Mouse (Mus musculus) CH12.LX (cell line): ENCODE measurements around the gene Cnih4. TPM values are rescaled to one million over a fixed set of nuclear protein-coding genes. Genes with fewer than 3 reads are reported as not detected.

ENCODE experiments used
- DNase-seq: peaks from one replicate; pipeline ENCODE4 v3.0.0-alpha.2; 2013; ENCODE audit errors: extremely low read depth
- H3K27ac ChIP-seq: 2 replicates; pipeline ENCODE4 v1.5.1; 2012; ENCODE audit warnings: low read depth, mild to moderate bottlenecking, control low read depth, moderate library complexity; ENCODE audit not compliant: insufficient read depth
- H3K27me3 ChIP-seq: replicated peaks from 2 replicates; pipeline ENCODE3; 2012; ENCODE audit warnings: inconsistent platforms
- H3K36me3 ChIP-seq, 2 experiments: replicated peaks in 1 of 2; 2 replicates each; pipeline versions ENCODE3 to v1.6.1; 2012; ENCODE audit warnings: inconsistent platforms in 1 of 2, low read length in 1 of 2, mild to moderate bottlenecking in 1 of 2, mixed read lengths in 1 of 2, moderate library complexity in 1 of 2; ENCODE audit not compliant: control insufficient read depth in 1 of 2, insufficient read depth in 1 of 2
- H3K4me1 ChIP-seq, 2 experiments: 2 replicates each; pipeline ENCODE4 v1.6.1; 2012; ENCODE audit warnings: inconsistent platforms in 1 of 2, moderate library complexity in 1 of 2; ENCODE audit not compliant: insufficient read depth in 2 of 2, control insufficient read depth in 1 of 2
- H3K4me2 ChIP-seq: 2 replicates; pipeline ENCODE4 v1.6.1; 2012; ENCODE audit warnings: low read depth, mild to moderate bottlenecking, control low read depth; ENCODE audit not compliant: poor library complexity, insufficient read depth, severe bottlenecking
- H3K4me3 ChIP-seq, 3 experiments: fragments of 150-350 bp in 1 of 3; sonication (generic) in 1 of 3; replicated peaks in 1 of 3; 2 replicates each; pipeline versions ENCODE3 to v1.5.1; 2011 to 2012; ENCODE audit warnings: low read depth in 2 of 3, low read length in 2 of 3, mild to moderate bottlenecking in 2 of 3, moderate library complexity in 2 of 3, control low read depth in 1 of 3, improper control_type of control experiment in 1 of 3, inconsistent platforms in 1 of 3, mixed read lengths in 1 of 3; ENCODE audit not compliant: poor library complexity in 1 of 3
- H3K79me2 ChIP-seq: replicated peaks from 2 replicates; pipeline ENCODE4 v1.6.1; 2012; ENCODE audit warnings: mild to moderate bottlenecking, moderate library complexity; ENCODE audit not compliant: control insufficient read depth, poor library complexity, insufficient read depth, severe bottlenecking; ENCODE audit errors: extremely low read depth
- H3K9ac ChIP-seq: 2 replicates; pipeline ENCODE4 v1.6.1; 2012; ENCODE audit warnings: low read depth, mild to moderate bottlenecking, control low read depth, moderate library complexity; ENCODE audit not compliant: insufficient read depth
- H3K9me3 ChIP-seq: replicated peaks from 2 replicates; pipeline ENCODE3; 2012; ENCODE audit warnings: low read length, inconsistent platforms, mixed read lengths
- BHLHE40 ChIP-seq: IDR thresholded peaks from 2 replicates; pipeline ENCODE4 v1.6.1; 2011; ENCODE audit warnings: mild to moderate bottlenecking, low read depth, low read length, improper control_type of control experiment
- CHD1 ChIP-seq: IDR thresholded peaks from 2 replicates; pipeline ENCODE4 v1.6.1; 2012; ENCODE audit warnings: low read depth, low read length, improper control_type of control experiment, inconsistent platforms
- CHD2 ChIP-seq: IDR thresholded peaks from 2 replicates; pipeline ENCODE4 v1.6.1; 2011; ENCODE audit warnings: low read length, improper control_type of control experiment
- CTCF ChIP-seq, 2 experiments: IDR thresholded peaks in 1 of 2; conservative IDR thresholded peaks in 1 of 2; 2 replicates each; pipeline ENCODE4 v1.5.1; 2011 to 2012; ENCODE audit warnings: low read depth in 2 of 2, low read length in 2 of 2, improper control_type of control experiment in 1 of 2, inconsistent platforms in 1 of 2, mild to moderate bottlenecking in 1 of 2, moderate library complexity in 1 of 2
- E2F4 ChIP-seq: IDR thresholded peaks from 2 replicates; pipeline ENCODE4 v1.6.1; 2011; ENCODE audit warnings: low read depth, low read length, improper control_type of control experiment; ENCODE audit not compliant: insufficient replicate concordance
- ELF1 ChIP-seq: IDR thresholded peaks from 2 replicates; pipeline ENCODE4 v1.6.1; 2014; ENCODE audit warnings: low read depth, mild to moderate bottlenecking, inconsistent platforms, low read length, improper control_type of control experiment
- EP300 ChIP-seq: IDR thresholded peaks from 2 replicates; pipeline ENCODE4 v1.6.1; 2011; ENCODE audit warnings: low read length, improper control_type of control experiment
- ETS1 ChIP-seq: conservative IDR thresholded peaks from 2 replicates; pipeline ENCODE4 v1.6.1; 2012; ENCODE audit warnings: low read depth, mild to moderate bottlenecking, inconsistent platforms, low read length, improper control_type of control experiment, moderate library complexity
- GABPA ChIP-seq: IDR thresholded peaks from 2 replicates; pipeline ENCODE4 v1.6.1; 2012; ENCODE audit warnings: low read depth, low read length, improper control_type of control experiment, inconsistent platforms; ENCODE audit not compliant: insufficient replicate concordance
- HCFC1 ChIP-seq: IDR thresholded peaks from 2 replicates; pipeline ENCODE4 v1.6.1; 2012; ENCODE audit warnings: low read depth, mild to moderate bottlenecking, inconsistent platforms, low read length, improper control_type of control experiment
- IRF4 ChIP-seq: IDR thresholded peaks from 2 replicates; pipeline ENCODE4 v1.6.1; 2014; ENCODE audit warnings: low read depth, mild to moderate bottlenecking, inconsistent platforms, low read length, improper control_type of control experiment
- JUN ChIP-seq: IDR thresholded peaks from 2 replicates; pipeline ENCODE4 v1.6.1; 2011; ENCODE audit warnings: low read depth, mild to moderate bottlenecking, low read length, improper control_type of control experiment, moderate library complexity; ENCODE audit not compliant: insufficient read depth
- JUND ChIP-seq: conservative IDR thresholded peaks from 2 replicates; pipeline ENCODE4 v1.6.1; 2011; ENCODE audit warnings: low read depth, low read length, improper control_type of control experiment
- KAT2A ChIP-seq: IDR thresholded peaks from 2 replicates; pipeline ENCODE4 v1.6.1; 2012; ENCODE audit warnings: low read length, improper control_type of control experiment, inconsistent platforms; ENCODE audit not compliant: insufficient replicate concordance
- MAFK ChIP-seq: IDR thresholded peaks from 2 replicates; pipeline ENCODE4 v1.6.1; 2011; ENCODE audit warnings: low read length, improper control_type of control experiment; ENCODE audit not compliant: insufficient replicate concordance
- MAX ChIP-seq: IDR thresholded peaks from 2 replicates; pipeline ENCODE4 v1.6.1; 2011; ENCODE audit warnings: low read length, improper control_type of control experiment
- MAZ ChIP-seq: IDR thresholded peaks from 2 replicates; pipeline ENCODE4 v1.6.1; 2012; ENCODE audit warnings: low read depth, mild to moderate bottlenecking, inconsistent platforms, low read length, improper control_type of control experiment, moderate library complexity
- MEF2A ChIP-seq: IDR thresholded peaks from 2 replicates; pipeline ENCODE4 v1.6.1; 2014; ENCODE audit warnings: low read depth, mild to moderate bottlenecking, inconsistent platforms, low read length, improper control_type of control experiment, borderline replicate concordance
- MXI1 ChIP-seq: IDR thresholded peaks from 2 replicates; pipeline ENCODE4 v1.6.1; 2011; ENCODE audit warnings: mild to moderate bottlenecking, low read depth, low read length, improper control_type of control experiment
- MYC ChIP-seq: IDR thresholded peaks from 2 replicates; pipeline ENCODE4 v1.6.1; 2011; ENCODE audit warnings: low read depth, mild to moderate bottlenecking, improper control_type of control experiment, low read length
- NELFE ChIP-seq: IDR thresholded peaks from 2 replicates; pipeline ENCODE4 v1.6.1; 2011; ENCODE audit warnings: low read depth, low read length, improper control_type of control experiment
- NRF1 ChIP-seq: IDR thresholded peaks from 2 replicates; pipeline ENCODE4 v1.6.1; 2014; ENCODE audit warnings: low read depth, mild to moderate bottlenecking, inconsistent platforms, low read length, improper control_type of control experiment, moderate library complexity
- PAX5 ChIP-seq: IDR thresholded peaks from 2 replicates; pipeline ENCODE4 v1.6.1; 2012; ENCODE audit warnings: low read length, inconsistent platforms, mixed read lengths
- POLR2A ChIP-seq: IDR thresholded peaks from 2 replicates; pipeline ENCODE4 v1.6.1; 2011; ENCODE audit warnings: low read depth, mild to moderate bottlenecking, improper control_type of control experiment, low read length
- POLR2AphosphoS2 ChIP-seq: IDR thresholded peaks from 2 replicates; pipeline ENCODE4 v1.6.1; 2011; ENCODE audit warnings: low read depth, low read length, improper control_type of control experiment
- RAD21 ChIP-seq: IDR thresholded peaks from 2 replicates; pipeline ENCODE4 v1.6.1; 2011; ENCODE audit warnings: low read depth, mild to moderate bottlenecking, low read length, improper control_type of control experiment, moderate library complexity
- RCOR1 ChIP-seq: conservative IDR thresholded peaks from 2 replicates; pipeline ENCODE4 v1.6.1; 2012; ENCODE audit warnings: low read depth, mild to moderate bottlenecking, inconsistent platforms, low read length, improper control_type of control experiment
- SIN3A ChIP-seq: IDR thresholded peaks from 2 replicates; pipeline ENCODE4 v1.6.1; 2012; ENCODE audit warnings: low read length, improper control_type of control experiment, inconsistent platforms
- SMC3 ChIP-seq: IDR thresholded peaks from 2 replicates; pipeline ENCODE4 v1.6.1; 2011; ENCODE audit warnings: low read depth, low read length, improper control_type of control experiment
- TBP ChIP-seq: conservative IDR thresholded peaks from 2 replicates; pipeline ENCODE4 v1.6.1; 2011; ENCODE audit warnings: low read depth, low read length, improper control_type of control experiment
- TCF12 ChIP-seq: IDR thresholded peaks from 2 replicates; pipeline ENCODE4 v1.6.1; 2014; ENCODE audit warnings: low read depth, mild to moderate bottlenecking, inconsistent platforms, low read length, improper control_type of control experiment
- UBTF ChIP-seq: IDR thresholded peaks from 2 replicates; pipeline ENCODE4 v1.6.1; 2012; ENCODE audit warnings: low read depth, mild to moderate bottlenecking, inconsistent platforms, low read length, improper control_type of control experiment, moderate library complexity
- USF1 ChIP-seq: IDR thresholded peaks from 2 replicates; pipeline ENCODE4 v1.6.1; 2014; ENCODE audit warnings: low read depth, mild to moderate bottlenecking, inconsistent platforms, low read length, improper control_type of control experiment
- USF2 ChIP-seq: conservative IDR thresholded peaks from 2 replicates; pipeline ENCODE4 v1.6.1; 2011; ENCODE audit warnings: low read depth, low read length, improper control_type of control experiment
- ZC3H11A ChIP-seq: IDR thresholded peaks from 2 replicates; pipeline ENCODE4 v1.6.1; 2012; ENCODE audit warnings: low read depth, mild to moderate bottlenecking, inconsistent platforms, low read length, improper control_type of control experiment
- ZKSCAN1 ChIP-seq: IDR thresholded peaks from 2 replicates; pipeline ENCODE4 v1.6.1; 2012; ENCODE audit warnings: low read depth, inconsistent platforms, low read length, improper control_type of control experiment, borderline replicate concordance
- ZMIZ1 ChIP-seq: IDR thresholded peaks from 2 replicates; pipeline ENCODE4 v1.6.1; 2012; ENCODE audit warnings: low read depth, mild to moderate bottlenecking, inconsistent platforms, low read length, improper control_type of control experiment
- ZNF384 ChIP-seq: IDR thresholded peaks from 2 replicates; pipeline ENCODE4 v1.6.1; 2012; ENCODE audit warnings: low read depth, low read length, improper control_type of control experiment, inconsistent platforms
- dilution Hi-C: fragments of 300-500 bp; cut with MboI; formaldehyde crosslinking; loops from 2 replicates; pipeline ENCODE4 v1.14.3; 2020; ENCODE audit warnings: low sequenced_read_pairs; ENCODE audit not compliant: extremely low pct_unique_long_range_greater_than_20kb, extremely low pct_ligation_motif_present
- in situ Hi-C: fragments of 300-500 bp; cut with MboI; formaldehyde crosslinking; loops from 3 replicates; pipeline ENCODE4 v1.14.3; 2019; ENCODE audit warnings: low sequenced_read_pairs, low pct_ligation_motif_present, low pct_unique_long_range_greater_than_20kb, mixed read lengths
- polyA plus RNA-seq: library from polyadenylated mRNA; unstranded; fragments of >175 nt; gene quantifications from 2 replicates; pipeline ENCODE4 v1.2.1, GENCODE M21; 2012; ENCODE audit warnings: low read depth; ENCODE audit not compliant: insufficient read length
- total RNA-seq, 2 experiments: library from RNA; depleted of rRNA; stranded (reverse); fragments of 300-350 nt in 1 of 2; fragments of >200 nt in 1 of 2; gene quantifications; 2 replicates each; pipeline ENCODE4 v1.2.3; 2012 to 2014

Gene Cnih4
- total and polyA plus RNA-seq, 3 experiments: 24.2 to 54.1 (median 39.1) TPM

- TF ChIP-seq NRF1 (no peak), JUN (no peak), E2F4 (no peak), RAD21 (no peak), JUND (no peak), IRF4 (no peak), CTCF (conservative IDR thresholded peaks at IDR 0.05 in 1 of 2, IDR thresholded peaks at IDR 0.05 in 1 of 2; ENCODE audit: low read depth in 2 of 2, low read length in 2 of 2) (no peak), RCOR1 (no peak), ETS1 (no peak), USF1 (no peak), MYC (no peak), ELF1 (no peak), NELFE (no peak), MAZ (no peak), ZKSCAN1 (no peak), UBTF (no peak), HCFC1 (no peak), PAX5 (no peak), MAFK (no peak), POLR2A (0 out of 2 replicates have a peak, but pooled peaks have one; percentile 1), USF2 (no peak), GABPA (no peak), ZC3H11A (no peak), SIN3A (0 out of 2 replicates have a peak, but pooled peaks have one; percentile 13), MXI1 (peak; percentile 3; the same call in 1 of the 2 replicates), KAT2A (no peak), BHLHE40 (0 out of 2 replicates have a peak, but pooled peaks have one; percentile 12), ZMIZ1 (no peak), MAX (no peak), ZNF384 (no peak), CHD2 (no peak), SMC3 (no peak), POLR2AphosphoS2 (no peak), TBP (no peak), EP300 (no peak), CHD1 (peak; percentile 81; the same call in 1 of the 2 replicates), MEF2A (no peak), TCF12 (no peak)
- H3K36me3 ChIP-seq: peaks cover 12 to 26% of the 10 kb centered on the region in 2 experiments
- DNase-seq: peak; percentile 36
- peak overlapping the region; percentile 94 for H3K4me2 ChIP-seq
- dilution Hi-C loops: no loop called here
- H3K27ac ChIP-seq: peak overlapping the region; percentile 25; the same call in 1 of the 2 replicates
- H3K4me1 ChIP-seq: peaks cover 2 to 23% of the 10 kb centered on the region in 2 experiments; a peak in 3 of 4 replicates
- peak overlapping the region; percentile 72 to 91 (median 87) for H3K4me3 ChIP-seq
- H3K27me3 ChIP-seq: no peaks in the 10 kb centered on the region
- H3K9me3 ChIP-seq: no peaks in the 10 kb centered on the region
- H3K79me2 ChIP-seq: peaks cover 39% of the 10 kb centered on the region
- peak overlapping the region; percentile 91 for H3K9ac ChIP-seq
- in situ Hi-C loops: no loop called here
These were observed 66.3 kb downstream of the Cnih4 start for GRCm38 (mm10) chr1:181210601-181211402.
